12 mouse cellular contexts compared by ENCODE assay signal in genomic region chr14:61861357-61861958, GRCm38 (mm10).
A peak's percentile ranks its signal among the peaks of the same experiment; 100 is the strongest.
DNase-seq lines count a peak whose midpoint lies in the region; ATAC-seq lines count a peak whose summit lies in the region.
"Had no signal": no experiment of that assay in that cellular context is flagged by ENCODE, and none has a peak within 500 bp of the region (broad histone marks: within the 10 kb centered on the region; RNA-seq: fewer than 3 reads in every experiment).

No protein-coding gene starts in this region.

- 90% methylated on average over 8 of the region's 8 CpGs for WGBS in midbrain, embryonic 11.5 days
- WGBS in midbrain, embryonic 14.5 days = 95% methylated on average over 8 of the region's 8 CpGs

- H3K9me3 ChIP-seq in midbrain, embryonic 11.5 days (ENCODE audit: control insufficient read depth, low read length) = no peaks in the 10 kb centered on the region
- no peaks in the 10 kb centered on the region for H3K9me3 ChIP-seq in midbrain, embryonic 14.5 days (ENCODE audit: control insufficient read depth, low read length)
- H3K9me3 ChIP-seq: embryonic facial prominence, embryonic 15.5 days; heart, embryonic 15.5 days; kidney, embryonic 15.5 days had no signal

- no peak overlapping the region for H3K27ac ChIP-seq in midbrain, embryonic 11.5 days (ENCODE audit: low read depth, low read length)
- no peak overlapping the region for H3K27ac ChIP-seq in midbrain, embryonic 14.5 days (replicated peaks; ENCODE audit: low read depth, low read length)
- H3K27ac ChIP-seq: embryonic facial prominence, embryonic 15.5 days; heart, embryonic 15.5 days; kidney, embryonic 15.5 days had no signal

- peak; percentile 12 to 41 for DNase-seq in heart, adult 9 months (ENCODE audit: low spot score in 2 of 2)
- DNase-seq in heart, postnatal 4 days = no peak
- DNase-seq in midbrain, embryonic 11.5 days (ENCODE audit: low spot score, missing footprints) = peak; percentile 70
- no peak for DNase-seq in midbrain, embryonic 14.5 days
- DNase-seq in thymus, postnatal 36 days = peak; percentile 19 to 29
- DNase-seq in kidney, adult 11 months = no peak
- DNase-seq: spleen, adult 18-20 months had no signal

- no peaks in the 10 kb centered on the region for H3K27me3 ChIP-seq in midbrain, embryonic 11.5 days (ENCODE audit: control insufficient read depth, insufficient read depth, low read length)
- H3K27me3 ChIP-seq in midbrain, embryonic 14.5 days (ENCODE audit: control insufficient read depth, insufficient read depth, low read length) = no peaks in the 10 kb centered on the region
- H3K27me3 ChIP-seq: embryonic facial prominence, embryonic 15.5 days; heart, embryonic 15.5 days; kidney, embryonic 15.5 days had no signal

- H3K4me3 ChIP-seq in midbrain, embryonic 11.5 days (ENCODE audit: low read depth, low read length) = no peak overlapping the region
- no peak overlapping the region for H3K4me3 ChIP-seq in midbrain, embryonic 14.5 days (replicated peaks; ENCODE audit: low read depth, low read length)
- H3K4me3 ChIP-seq: embryonic facial prominence, embryonic 15.5 days; heart, embryonic 15.5 days; kidney, embryonic 15.5 days had no signal

- H3K9ac ChIP-seq in midbrain, embryonic 11.5 days (ENCODE audit: low read length) = no peak overlapping the region
- H3K9ac ChIP-seq in midbrain, embryonic 14.5 days (replicated peaks; ENCODE audit: low read length) = no peak overlapping the region
- H3K9ac ChIP-seq: embryonic facial prominence, embryonic 15.5 days; heart, embryonic 15.5 days; kidney, embryonic 15.5 days had no signal

- no peak overlapping the region for H3K4me2 ChIP-seq in midbrain, embryonic 11.5 days
- no peak overlapping the region for H3K4me2 ChIP-seq in midbrain, embryonic 14.5 days (ENCODE audit: low read length)
- H3K4me2 ChIP-seq: embryonic facial prominence, embryonic 15.5 days; heart, embryonic 15.5 days; kidney, embryonic 15.5 days had no signal

- no peaks in the 10 kb centered on the region for H3K36me3 ChIP-seq in midbrain, embryonic 11.5 days (ENCODE audit: control insufficient read depth, insufficient read depth, low read length)
- no peaks in the 10 kb centered on the region for H3K36me3 ChIP-seq in midbrain, embryonic 14.5 days (ENCODE audit: control insufficient read depth, insufficient read depth, low read length)
- H3K36me3 ChIP-seq: embryonic facial prominence, embryonic 15.5 days; heart, embryonic 15.5 days; kidney, embryonic 15.5 days had no signal

- no peaks in the 10 kb centered on the region for H3K4me1 ChIP-seq in midbrain, embryonic 11.5 days (ENCODE audit: control insufficient read depth, insufficient read depth, low read length)
- no peaks in the 10 kb centered on the region for H3K4me1 ChIP-seq in midbrain, embryonic 14.5 days (ENCODE audit: control insufficient read depth, insufficient read depth, low read length)
- H3K4me1 ChIP-seq: heart, embryonic 15.5 days had no signal

- ATAC-seq in midbrain, embryonic 11.5 days (ENCODE audit: low FRiP score) = no peak
- ATAC-seq in midbrain, embryonic 14.5 days (ENCODE audit: low FRiP score, low TSS enrichment) = no peak
- ATAC-seq in megakaryocyte, adult 5-6 weeks (ENCODE audit: poor library complexity, severe bottlenecking) = peak; percentile 87
- no peak for ATAC-seq in cerebellum, adult (ENCODE audit: insufficient number of reproducible peaks, low FRiP score, low TSS enrichment)

Comparison
In these comparisons a context has a peak if more than half of its experiments do, and no peak if none do; other contexts are left out.
1. DNase-seq: peak in heart, adult 9 months (2 of 2), midbrain, embryonic 11.5 days (single experiment) and thymus, postnatal 36 days (2 of 2); none in heart, postnatal 4 days (single experiment), midbrain, embryonic 14.5 days (single experiment) and kidney, adult 11 months (single experiment).